Mouse (Mus musculus) urinary bladder, postnatal 10 days (tissue): ENCODE results near the gene Grk3.

Experiments used
- DNase-seq: peaks from one replicate; pipeline ENCODE4 v3.0.0; 2022; ENCODE audit warnings: low spot score

The Grk3 gene

GRCm38 (mm10) chr5:112935436-112935835, 80.2 kb downstream of the Grk3 start:
- no peak for DNase-seq

DNA sequence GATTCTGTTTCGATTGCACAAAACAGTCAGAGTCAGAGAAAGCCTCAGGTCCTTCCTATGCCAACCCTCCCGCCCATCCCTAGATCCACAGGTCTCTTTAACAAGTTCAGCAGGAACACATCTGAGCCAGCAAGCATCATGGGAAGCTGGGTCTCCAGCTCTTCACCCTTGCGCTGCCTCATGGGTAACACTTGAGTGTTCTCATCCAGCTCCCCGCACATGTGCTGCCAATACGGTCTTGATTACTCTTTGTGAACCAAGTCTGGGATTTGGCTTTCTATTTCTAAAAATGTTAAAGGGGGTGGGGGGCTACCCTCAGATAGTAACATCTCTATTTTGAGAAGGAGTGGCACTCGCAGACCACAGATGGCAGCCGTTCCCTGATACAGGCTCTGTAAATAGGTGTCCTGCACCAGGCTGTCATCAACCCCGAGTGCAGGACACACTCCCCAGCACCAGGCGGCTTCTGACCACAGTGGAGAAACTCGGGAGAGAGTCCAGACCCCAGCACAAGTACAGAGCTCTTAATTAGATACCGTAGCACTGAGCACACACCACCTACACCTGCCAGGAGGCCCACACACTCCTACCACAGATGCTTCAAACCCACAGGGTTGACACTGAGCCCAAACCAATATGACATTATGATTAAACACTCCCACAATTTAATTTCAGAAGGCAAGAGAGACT, 82.6 kb downstream of the Grk3 start:
- DNase-seq = no peak

DNA sequence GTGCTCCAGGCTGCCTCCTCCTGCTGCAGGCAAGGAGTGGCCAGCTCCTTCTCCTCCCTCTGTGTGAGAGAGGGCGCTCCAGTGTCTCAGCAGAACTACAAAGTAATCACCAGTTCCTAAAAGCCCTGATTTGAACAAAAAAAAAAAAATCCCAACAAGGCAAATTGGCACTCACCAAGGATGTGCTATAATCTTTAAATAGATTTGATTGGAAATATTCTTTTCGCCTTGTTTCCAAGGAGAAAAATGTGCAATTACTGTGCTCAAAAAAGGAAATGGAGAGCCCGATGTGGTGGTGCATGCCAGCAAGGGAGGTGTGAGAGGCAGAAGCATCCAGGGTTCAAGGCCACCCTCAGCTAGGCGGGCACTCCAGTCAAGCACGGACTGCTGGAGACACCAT, 83.7 kb downstream of the Grk3 start:
- no peak for DNase-seq

GRCm38 (mm10) chr5:112928201-112928881, 87.2 kb downstream of the Grk3 start:
- no peak for DNase-seq

- no peak for DNase-seq
Observed at GRCm38 (mm10) chr5:112925422-112925821, 90.2 kb downstream of the Grk3 start.

DNA sequence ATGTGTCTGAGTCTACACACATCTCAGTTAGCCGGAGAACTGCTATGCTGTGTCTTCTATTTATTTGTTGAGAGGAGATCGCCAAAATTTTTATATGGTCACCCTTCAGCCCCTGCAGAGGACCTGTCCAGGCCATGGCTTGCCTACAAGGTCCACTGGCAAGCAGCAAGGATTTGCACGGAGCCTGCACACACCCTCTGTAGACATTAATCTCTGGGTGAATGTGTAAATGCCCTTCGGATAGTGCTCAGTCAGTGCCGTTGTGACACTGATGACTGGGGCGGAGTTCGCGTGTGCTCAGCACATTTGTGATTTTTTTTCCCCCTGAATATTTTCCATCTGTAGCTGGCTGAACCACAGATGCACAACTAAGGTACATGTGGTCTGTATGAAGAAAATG, 90.8 kb downstream of the Grk3 start:
- DNase-seq = no peak

- DNase-seq = no peak
Observed at GRCm38 (mm10) chr5:112923841-112924240, 91.8 kb downstream of the Grk3 start.

- no peak for DNase-seq
Observed at GRCm38 (mm10) chr5:112921914-112922313, 93.7 kb downstream of the Grk3 start.

- DNase-seq = no peak
Observed at GRCm38 (mm10) chr5:112910381-112910780, 105.2 kb downstream of the Grk3 start.

DNA sequence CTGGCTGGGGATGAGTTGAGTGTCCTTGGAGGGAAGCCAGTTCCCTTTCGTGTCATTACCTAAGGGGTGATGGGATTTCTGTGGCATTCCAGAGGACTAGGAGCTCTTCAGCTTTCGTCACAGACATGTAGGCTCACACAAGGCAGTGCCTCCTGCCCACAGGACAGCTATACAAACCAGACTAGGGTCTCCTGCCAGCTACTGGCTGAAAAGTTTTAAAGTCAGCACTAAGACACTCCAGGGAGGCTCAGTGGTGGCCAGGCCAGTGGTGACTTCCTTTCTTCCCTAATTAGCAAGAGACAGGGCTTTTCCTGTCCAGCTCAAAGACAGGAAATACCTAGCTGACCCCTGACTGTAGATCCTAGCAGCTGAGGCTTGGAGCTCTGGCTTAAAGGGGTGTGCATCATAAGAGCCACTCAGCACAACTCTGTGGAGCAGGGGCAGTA, 107.4 kb downstream of the Grk3 start:
- DNase-seq = no peak

GRCm38 (mm10) chr5:112907504-112907903, 108.1 kb downstream of the Grk3 start:
- no peak for DNase-seq

- DNase-seq = no peak
Observed at GRCm38 (mm10) chr5:112895674-112896654, 119.6 kb downstream of the Grk3 start, which contains the start of gene Myo18b. Gene Myo18b (minus strand): TSS chr5:112896362.

GRCm38 (mm10) chr5:112893462-112894060, 122.0 kb downstream of the Grk3 start:
- no peak for DNase-seq

DNA sequence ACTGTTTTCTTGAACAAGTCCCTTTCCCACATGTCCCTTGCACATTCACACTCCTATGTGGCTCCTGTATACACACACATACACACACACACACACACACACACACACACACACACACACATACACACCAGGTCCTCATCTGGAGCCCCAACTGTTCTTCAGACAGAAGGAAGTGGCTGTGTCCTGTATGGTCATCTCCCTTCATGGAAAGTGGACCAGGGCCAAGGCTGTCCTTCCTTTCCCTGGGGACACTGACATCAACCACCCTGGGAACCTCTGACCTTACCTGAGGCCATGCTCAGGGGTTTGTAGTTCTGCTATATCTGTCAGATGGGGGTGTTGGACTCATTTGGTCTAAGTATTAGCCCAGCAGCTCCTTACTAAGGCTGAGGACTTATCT, 123.2 kb downstream of the Grk3 start:
- no peak for DNase-seq

GRCm38 (mm10) chr5:112888651-112889050, 126.9 kb downstream of the Grk3 start:
- DNase-seq = no peak

GRCm38 (mm10) chr5:112886687-112887491, 128.7 kb downstream of the Grk3 start:
- DNase-seq = no peak

DNA sequence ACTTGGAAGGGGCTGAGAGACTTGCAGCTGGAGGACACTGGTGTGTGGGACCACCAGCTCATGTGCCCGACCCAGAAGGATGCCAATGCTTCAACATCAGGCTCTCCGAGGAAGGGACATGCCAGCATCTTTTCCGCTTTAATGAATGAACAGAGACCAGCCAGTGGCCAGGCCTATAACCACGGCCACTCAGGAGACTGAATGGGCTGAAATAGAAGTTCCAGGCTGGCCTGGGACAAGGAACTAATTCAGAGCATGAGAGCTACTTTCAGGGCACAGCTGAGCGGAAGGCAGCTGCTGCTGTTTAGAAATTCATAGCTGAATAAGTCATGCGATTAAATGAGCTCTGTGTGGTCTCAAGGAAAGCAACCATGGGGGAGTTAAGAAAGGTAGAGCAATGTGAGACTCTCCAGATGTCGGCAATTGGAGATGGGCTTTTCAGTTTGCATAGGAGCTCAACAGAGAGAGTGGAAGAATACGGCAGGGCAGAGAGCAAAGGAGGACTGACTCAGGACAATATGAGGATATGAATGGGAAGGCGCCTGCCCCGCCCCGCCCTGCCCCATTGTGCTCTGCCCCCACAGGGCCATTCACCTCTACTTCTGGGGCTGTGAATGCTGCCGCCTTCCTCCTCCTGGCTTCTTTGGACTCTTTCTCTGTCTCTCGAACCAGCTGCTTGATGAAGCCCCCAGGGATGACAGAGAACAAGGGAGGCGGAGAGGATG, 138.0 kb downstream of the Grk3 start:
- DNase-seq = no peak

DNA sequence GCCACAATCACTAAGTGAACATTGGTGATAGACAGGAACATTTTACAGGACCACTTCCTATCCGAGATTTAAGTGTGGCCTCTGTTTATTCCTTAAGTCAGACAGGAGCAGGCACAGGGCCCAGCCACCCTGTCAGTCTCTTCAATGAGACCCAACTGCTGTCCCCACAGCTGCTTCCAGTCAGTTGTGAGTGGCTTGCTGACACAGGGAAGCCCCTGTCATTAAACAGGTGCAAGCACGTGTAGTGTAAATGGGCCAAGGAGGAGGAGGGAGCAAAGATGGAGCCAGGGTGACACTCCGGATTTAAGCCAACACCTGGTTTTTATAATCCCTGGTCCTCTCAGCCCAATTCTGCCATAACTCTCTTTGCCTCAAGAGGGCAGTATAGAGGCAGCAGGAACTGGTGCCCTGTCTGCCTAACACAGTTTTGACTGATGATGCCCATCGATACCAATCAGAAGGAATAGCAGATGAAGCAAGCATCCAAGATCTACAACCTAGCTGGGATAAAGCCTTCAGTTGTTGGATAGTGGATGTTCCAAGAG, 138.7 kb downstream of the Grk3 start:
- no peak for DNase-seq

DNA sequence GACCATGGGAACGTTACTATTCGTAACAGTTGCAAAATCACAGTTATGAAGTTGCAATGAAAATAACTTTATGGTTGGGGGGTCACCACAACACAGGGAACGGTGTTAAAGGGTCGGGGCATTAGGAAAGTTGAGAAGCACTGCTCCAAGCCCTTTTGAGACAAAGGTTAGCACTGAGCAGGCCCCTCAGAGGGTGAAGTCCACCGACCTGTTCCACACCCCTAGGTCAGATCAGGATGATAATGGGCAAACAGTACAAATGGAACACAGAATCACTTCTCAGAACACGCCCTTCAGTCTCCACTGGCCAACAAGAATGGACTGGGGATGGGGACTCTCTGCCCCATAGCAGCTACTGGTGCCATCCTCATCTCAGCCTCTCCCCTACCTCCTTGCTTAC, 142.6 kb downstream of the Grk3 start:
- no peak for DNase-seq

GRCm38 (mm10) chr5:112870729-112871128, 144.9 kb downstream of the Grk3 start:
- no peak for DNase-seq
